Mouse (Mus musculus) heart, postnatal 0 days (tissue): Measurements from ENCODE around the gene Rasgrf2.

Experiments
- CTCF ChIP-seq: IDR thresholded peaks from 2 replicates; pipeline ENCODE4 v1.5.1; 2016; ENCODE audit warnings: antibody characterized with exemption, control low read depth, low read depth
- EP300 ChIP-seq: IDR thresholded peaks from 2 replicates; pipeline ENCODE4 v1.6.1; 2016; ENCODE audit warnings: antibody characterized with exemption, low read depth

DNA sequence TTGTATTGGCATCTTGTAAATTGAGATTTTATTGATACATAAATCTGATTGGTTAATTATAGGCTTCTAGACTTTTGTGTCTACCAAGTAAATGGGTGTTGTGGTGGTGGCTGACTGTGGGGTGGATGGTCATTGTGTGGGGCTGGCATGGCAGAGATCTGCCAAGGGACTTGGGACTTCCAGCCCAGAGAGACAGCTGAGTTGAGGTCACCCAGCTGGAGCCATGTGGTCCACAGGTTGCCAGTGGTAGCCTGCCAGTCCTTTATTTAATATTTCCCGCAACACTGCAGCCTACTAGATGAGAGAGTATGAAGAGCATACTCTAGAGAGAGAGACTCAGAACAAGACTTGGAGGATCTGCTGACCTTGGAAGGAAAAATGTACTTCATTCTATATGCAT, 150.0 kb downstream of the Rasgrf2 start:
- TF ChIP-seq CTCF (no peak), EP300 (no peak)
